22 mouse cellular contexts compared by ENCODE assay signal in genomic region chr10:83112345-83112744, GRCm38 (mm10).
DNase-seq lines count a peak whose midpoint lies in the region; ATAC-seq and TF ChIP-seq lines count a peak whose summit lies in the region.
"Had no signal": no experiment of that assay in that cellular context is flagged by ENCODE, and none has a peak within 500 bp of the region (broad histone marks: within the 10 kb centered on the region; RNA-seq: fewer than 3 reads in every experiment).

No protein-coding gene starts in this region.

- H3K27ac ChIP-seq in forebrain, embryonic 14.5 days (ENCODE audit: low read depth, low read length), result no peak overlapping the region
- H3K27ac ChIP-seq in forebrain, postnatal 0 days (ENCODE audit: low read depth, low read length), result no peak overlapping the region
- H3K27ac ChIP-seq: forebrain, embryonic 10.5 days; forebrain, embryonic 15.5 days had no signal

- no peak overlapping the region for H3K4me2 ChIP-seq in forebrain, embryonic 14.5 days (ENCODE audit: low read length)
- no peak overlapping the region for H3K4me2 ChIP-seq in forebrain, postnatal 0 days (ENCODE audit: low read depth)
- H3K4me2 ChIP-seq: embryonic facial prominence, embryonic 15.5 days; forebrain, embryonic 15.5 days; heart, embryonic 11.5 days had no signal

- no peaks in the 10 kb centered on the region for H3K36me3 ChIP-seq in forebrain, embryonic 14.5 days (ENCODE audit: control insufficient read depth, insufficient read depth, low read length)
- H3K36me3 ChIP-seq in forebrain, postnatal 0 days (ENCODE audit: insufficient read depth), result no peaks in the 10 kb centered on the region
- H3K36me3 ChIP-seq: embryonic facial prominence, embryonic 15.5 days; forebrain, embryonic 10.5 days; forebrain, embryonic 15.5 days had no signal

- H3K9ac ChIP-seq in forebrain, embryonic 14.5 days (ENCODE audit: low read length), result no peak overlapping the region
- no peak overlapping the region for H3K9ac ChIP-seq in forebrain, postnatal 0 days
- H3K9ac ChIP-seq: embryonic facial prominence, embryonic 15.5 days; forebrain, embryonic 15.5 days had no signal

- whole genome bisulfite sequencing in forebrain, embryonic 14.5 days, result 63% methylated on average over 4 of the region's 4 CpGs
- WGBS in forebrain, postnatal 0 days, result 56% methylated on average over 4 of the region's 4 CpGs

- H3K27me3 ChIP-seq in forebrain, embryonic 14.5 days (replicated peaks; ENCODE audit: control insufficient read depth, insufficient read depth, low read length), result no peaks in the 10 kb centered on the region
- H3K27me3 ChIP-seq in forebrain, postnatal 0 days (ENCODE audit: insufficient read depth, low read length), result no peaks in the 10 kb centered on the region
- H3K27me3 ChIP-seq: CH12.LX; embryonic facial prominence, embryonic 15.5 days; forebrain, embryonic 15.5 days had no signal

- no peak for ATAC-seq in forebrain, embryonic 14.5 days
- ATAC-seq in forebrain, postnatal 0 days, result no peak
- ATAC-seq: forebrain, embryonic 15.5 days; hindbrain, embryonic 16.5 days; inflammation-experienced regulatory T-cells, adult 6 months had no signal

- H3K9me3 ChIP-seq in forebrain, embryonic 14.5 days (replicated peaks; ENCODE audit: control insufficient read depth, low read length), result no peaks in the 10 kb centered on the region
- H3K9me3 ChIP-seq in forebrain, postnatal 0 days (ENCODE audit: low read length), result no peaks in the 10 kb centered on the region
- H3K9me3 ChIP-seq: embryonic facial prominence, embryonic 15.5 days; forebrain, embryonic 10.5 days; forebrain, embryonic 15.5 days had no signal

- no peak for TF ChIP-seq POLR2A in brain, embryonic 14.5 days (IDR thresholded peaks at IDR 0.05; ENCODE audit: borderline replicate concordance, extremely low read depth, insufficient read depth, insufficient read length, poor library complexity, severe bottlenecking)

- H3K4me3 ChIP-seq in forebrain, embryonic 14.5 days (ENCODE audit: low read depth, low read length), result no peak overlapping the region
- H3K4me3 ChIP-seq in forebrain, postnatal 0 days (ENCODE audit: low read depth, low read length), result no peak overlapping the region
- H3K4me3 ChIP-seq: embryonic facial prominence, embryonic 15.5 days; erythroblast, embryonic 14.5 days; forebrain, embryonic 10.5 days; forebrain, embryonic 15.5 days had no signal

- H3K4me1 ChIP-seq in forebrain, embryonic 14.5 days (ENCODE audit: control insufficient read depth, insufficient read depth, low read length), result peaks cover 32% of the 10 kb centered on the region
- H3K4me1 ChIP-seq in forebrain, postnatal 0 days (ENCODE audit: insufficient read depth), result peaks cover 20% of the 10 kb centered on the region

- DNase-seq in forebrain, embryonic 14.5 days (ENCODE audit: low spot score), result peak; percentile 56
- no peak for DNase-seq in forebrain, postnatal 0 days
- peak; percentile 45 for DNase-seq in layer of hippocampus, adult 9-11 months
- no peak for DNase-seq in layer of hippocampus, postnatal 36 days
- peak; percentile 9 for DNase-seq in lung, postnatal 14 days
- no peak for DNase-seq in lung, postnatal 10 days
- peak; percentile 67 for DNase-seq in brain, embryonic 14.5 days (ENCODE audit: low read depth)
- DNase-seq: adrenal gland, adult 8-10 months; adrenal gland, postnatal 36 days; cerebellum, adult 11 months; cerebellum, adult 8-10 months; cerebellum, postnatal 36 days; gastrocnemius, postnatal 10 days; heart, adult 18-20 months had no signal

- TF ChIP-seq CTCF in forebrain, postnatal 0 days (IDR thresholded peaks at IDR 0.05; ENCODE audit: low read depth), result no peak
- TF ChIP-seq CTCF in brain, embryonic 14.5 days (IDR thresholded peaks at IDR 0.05; ENCODE audit: borderline replicate concordance, extremely low read depth, insufficient read depth, insufficient read length), result no peak

Comparison
In these comparisons a context has a peak if more than half of its experiments do, and no peak if none do; other contexts are left out.
1. DNase-seq: peak in forebrain, embryonic 14.5 days (single experiment), layer of hippocampus, adult 9-11 months (single experiment), lung, postnatal 14 days (single experiment) and brain, embryonic 14.5 days (single experiment); none in forebrain, postnatal 0 days (single experiment), layer of hippocampus, postnatal 36 days (0 of 2) and lung, postnatal 10 days (single experiment).